Mouse (Mus musculus): ENCODE measurements around the gene Tlk1. TPM values are rescaled to one million over a fixed set of nuclear protein-coding genes. Genes with fewer than 3 reads are reported as not detected.
"Not testable (repeated sequence)": the region's sequence is repeated elsewhere in the genome, so short reads cannot be mapped to it uniquely, and the experiment has no call there.

Tlk1 gene
- polyA plus RNA-seq, 1 experiment from 2014 or later, result 40.8 TPM

GRCm38 (mm10) chr2:70816016-70816415 is 9.5 kb downstream of the Tlk1 start:
- WGBS, result 75% methylated on average over 2 of the region's 2 CpGs
- Histone ChIP-seq H3K9me3 (replicated peaks; ENCODE audit: low read length) (no peaks in the 10 kb centered on the region), H3K27me3 (ENCODE audit: insufficient read depth, low read length) (no peaks in the 10 kb centered on the region), H3K4me3 (replicated peaks; ENCODE audit: low read depth, low read length) (no peak overlapping the region), H3K36me3 (ENCODE audit: insufficient read depth, low read length) (no peaks in the 10 kb centered on the region), H3K4me1 (replicated peaks; ENCODE audit: insufficient read depth, low read length) (peaks cover 4% of the 10 kb centered on the region; the same call in 1 of the 2 replicates), H3K9ac (ENCODE audit: low read depth, low read length) (no peak overlapping the region), H3K27ac (no peak overlapping the region), H3K4me2 (ENCODE audit: low read length) (no peak overlapping the region)
- no peak for ATAC-seq (replicated peaks; ENCODE audit: low FRiP score, low read depth)
- DNase-seq (ENCODE audit: low spot score), result no peak
- no peak for TF ChIP-seq CTCF (IDR thresholded peaks at IDR 0.05; ENCODE audit: low read depth)

GRCm38 (mm10) chr2:70813608-70814007 is 11.9 kb downstream of the Tlk1 start:
- Histone ChIP-seq H3K27me3 (ENCODE audit: insufficient read depth, low read length) (no peaks in the 10 kb centered on the region), H3K9me3 (replicated peaks; ENCODE audit: low read length) (no peaks in the 10 kb centered on the region), H3K27ac (no peak overlapping the region), H3K36me3 (ENCODE audit: insufficient read depth, low read length) (no peaks in the 10 kb centered on the region), H3K4me3 (replicated peaks; ENCODE audit: low read depth, low read length) (no peak overlapping the region), H3K4me1 (replicated peaks; ENCODE audit: insufficient read depth, low read length) (peaks cover 4% of the 10 kb centered on the region; the same call in 1 of the 2 replicates), H3K4me2 (ENCODE audit: low read length) (no peak overlapping the region), H3K9ac (ENCODE audit: low read depth, low read length) (no peak overlapping the region)
- DNase-seq (ENCODE audit: low spot score) (no peak), ATAC-seq (replicated peaks; ENCODE audit: low FRiP score, low read depth) (no peak)
- no peak for TF ChIP-seq CTCF (IDR thresholded peaks at IDR 0.05; ENCODE audit: low read depth)
- 69% methylated on average over 4 of the region's 4 CpGs for WGBS

GRCm38 (mm10) chr2:70811476-70811875 is 14.1 kb downstream of the Tlk1 start:
- H3K9me3 ChIP-seq (replicated peaks; ENCODE audit: low read length), result no peaks in the 10 kb centered on the region
- no peak overlapping the region for H3K4me3 ChIP-seq (replicated peaks; ENCODE audit: low read depth, low read length)
- no peaks in the 10 kb centered on the region for H3K36me3 ChIP-seq (ENCODE audit: insufficient read depth, low read length)
- no peak overlapping the region for H3K9ac ChIP-seq (ENCODE audit: low read depth, low read length)
- H3K4me1 ChIP-seq (replicated peaks; ENCODE audit: insufficient read depth, low read length), result peaks cover 4% of the 10 kb centered on the region; the same call in 1 of the 2 replicates
- ATAC-seq (replicated peaks; ENCODE audit: low FRiP score, low read depth) (no peak), DNase-seq (ENCODE audit: low spot score) (no peak)
- 66% methylated on average over 3 of the region's 3 CpGs for WGBS
- H3K27ac ChIP-seq, result no peak overlapping the region
- no peak for TF ChIP-seq CTCF (IDR thresholded peaks at IDR 0.05; ENCODE audit: low read depth)
- no peak overlapping the region for H3K4me2 ChIP-seq (ENCODE audit: low read length)
- H3K27me3 ChIP-seq (ENCODE audit: insufficient read depth, low read length), result no peaks in the 10 kb centered on the region

- ATAC-seq (replicated peaks; ENCODE audit: low FRiP score, low read depth) (no peak), DNase-seq (ENCODE audit: low spot score) (no peak)
- WGBS, result 62% methylated on average over 3 of the region's 3 CpGs
- Histone ChIP-seq H3K27ac (no peak overlapping the region), H3K4me2 (ENCODE audit: low read length) (no peak overlapping the region), H3K4me1 (replicated peaks; ENCODE audit: insufficient read depth, low read length) (peaks cover 4% of the 10 kb centered on the region; the same call in 1 of the 2 replicates), H3K36me3 (ENCODE audit: insufficient read depth, low read length) (no peaks in the 10 kb centered on the region), H3K27me3 (ENCODE audit: insufficient read depth, low read length) (no peaks in the 10 kb centered on the region), H3K9me3 (replicated peaks; ENCODE audit: low read length) (no peaks in the 10 kb centered on the region), H3K4me3 (replicated peaks; ENCODE audit: low read depth, low read length) (no peak overlapping the region), H3K9ac (ENCODE audit: low read depth, low read length) (no peak overlapping the region)
- TF ChIP-seq CTCF (IDR thresholded peaks at IDR 0.05; ENCODE audit: low read depth), result no peak
Measured at GRCm38 (mm10) chr2:70809921-70810320, 15.6 kb downstream of the Tlk1 start.

- Histone ChIP-seq H3K9me3 (replicated peaks; ENCODE audit: low read length) (no peaks in the 10 kb centered on the region), H3K27ac (no peak overlapping the region), H3K4me1 (replicated peaks; ENCODE audit: insufficient read depth, low read length) (peaks cover 4% of the 10 kb centered on the region; the same call in 1 of the 2 replicates), H3K4me3 (replicated peaks; ENCODE audit: low read depth, low read length) (no peak overlapping the region), H3K27me3 (ENCODE audit: insufficient read depth, low read length) (no peaks in the 10 kb centered on the region), H3K36me3 (ENCODE audit: insufficient read depth, low read length) (no peaks in the 10 kb centered on the region), H3K4me2 (ENCODE audit: low read length) (no peak overlapping the region), H3K9ac (ENCODE audit: low read depth, low read length) (no peak overlapping the region)
- DNase-seq (ENCODE audit: low spot score) (no peak), ATAC-seq (replicated peaks; ENCODE audit: low FRiP score, low read depth) (no peak)
- no peak for TF ChIP-seq CTCF (IDR thresholded peaks at IDR 0.05; ENCODE audit: low read depth)
Measured at GRCm38 (mm10) chr2:70808681-70809080, 16.8 kb downstream of the Tlk1 start.

DNA sequence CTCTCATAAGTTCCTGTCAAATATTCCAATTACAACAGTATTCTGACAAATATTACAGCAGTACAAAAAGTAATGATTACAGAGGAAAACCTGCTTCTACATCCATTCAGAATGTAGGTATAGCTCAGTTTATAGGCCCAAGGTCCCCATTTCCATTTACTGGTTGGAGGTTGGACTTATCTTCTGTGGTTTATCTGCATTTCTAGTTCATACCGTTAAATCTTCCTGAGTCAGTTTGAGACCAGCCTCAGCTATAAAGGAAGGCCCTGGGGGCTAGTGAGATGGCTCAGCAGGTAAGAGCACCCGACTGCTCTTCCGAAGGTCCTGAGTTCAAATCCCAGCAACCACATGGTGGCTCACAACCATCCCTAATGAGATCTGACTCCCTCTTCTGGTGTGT is 17.9 kb downstream of the Tlk1 start:
- not testable (repeated sequence) for DNase-seq (ENCODE audit: low spot score); H3K4me1 ChIP-seq (replicated peaks; ENCODE audit: insufficient read depth, low read length); H3K4me3 ChIP-seq (replicated peaks; ENCODE audit: low read depth, low read length); H3K36me3 ChIP-seq (ENCODE audit: insufficient read depth, low read length); H3K9ac ChIP-seq (ENCODE audit: low read depth, low read length); H3K27ac ChIP-seq; ATAC-seq (replicated peaks; ENCODE audit: low FRiP score, low read depth); H3K9me3 ChIP-seq (replicated peaks; ENCODE audit: low read length); H3K27me3 ChIP-seq (ENCODE audit: insufficient read depth, low read length); H3K4me2 ChIP-seq (ENCODE audit: low read length)
- 88% methylated on average over 3 of the region's 3 CpGs for WGBS

- Histone ChIP-seq H3K4me1 (replicated peaks; ENCODE audit: insufficient read depth, low read length) (no peaks in the 10 kb centered on the region), H3K27ac (no peak overlapping the region), H3K4me2 (ENCODE audit: low read length) (no peak overlapping the region), H3K9me3 (replicated peaks; ENCODE audit: low read length) (no peaks in the 10 kb centered on the region), H3K27me3 (ENCODE audit: insufficient read depth, low read length) (no peaks in the 10 kb centered on the region), H3K36me3 (ENCODE audit: insufficient read depth, low read length) (no peaks in the 10 kb centered on the region), H3K9ac (ENCODE audit: low read depth, low read length) (no peak overlapping the region), H3K4me3 (replicated peaks; ENCODE audit: low read depth, low read length) (no peak overlapping the region)
- ATAC-seq (replicated peaks; ENCODE audit: low FRiP score, low read depth) (no peak), DNase-seq (ENCODE audit: low spot score) (no peak)
- 93% methylated on average over 5 of the region's 5 CpGs for WGBS
- TF ChIP-seq CTCF (IDR thresholded peaks at IDR 0.05; ENCODE audit: low read depth), result no peak
Measured at GRCm38 (mm10) chr2:70806020-70806419, 19.5 kb downstream of the Tlk1 start.

- not testable (repeated sequence) for H3K9ac ChIP-seq (ENCODE audit: low read depth, low read length); H3K9me3 ChIP-seq (replicated peaks; ENCODE audit: low read length); DNase-seq (ENCODE audit: low spot score); H3K36me3 ChIP-seq (ENCODE audit: insufficient read depth, low read length); H3K4me2 ChIP-seq (ENCODE audit: low read length); H3K4me3 ChIP-seq (replicated peaks; ENCODE audit: low read depth, low read length); H3K4me1 ChIP-seq (replicated peaks; ENCODE audit: insufficient read depth, low read length); ATAC-seq (replicated peaks; ENCODE audit: low FRiP score, low read depth); H3K27me3 ChIP-seq (ENCODE audit: insufficient read depth, low read length); H3K27ac ChIP-seq
- 88% methylated on average over 4 of the region's 4 CpGs for WGBS
Measured at GRCm38 (mm10) chr2:70803696-70804095, 21.8 kb downstream of the Tlk1 start.

All from kidney, postnatal 0 days (tissue).